Mouse (Mus musculus): ENCODE results near the gene Gm5129. TPM values are rescaled to one million over a fixed set of nuclear protein-coding genes. Genes with fewer than 3 reads are reported as not detected.

Gene Gm5129
- polyA plus RNA-seq, 1 experiment, result not detected

DNA sequence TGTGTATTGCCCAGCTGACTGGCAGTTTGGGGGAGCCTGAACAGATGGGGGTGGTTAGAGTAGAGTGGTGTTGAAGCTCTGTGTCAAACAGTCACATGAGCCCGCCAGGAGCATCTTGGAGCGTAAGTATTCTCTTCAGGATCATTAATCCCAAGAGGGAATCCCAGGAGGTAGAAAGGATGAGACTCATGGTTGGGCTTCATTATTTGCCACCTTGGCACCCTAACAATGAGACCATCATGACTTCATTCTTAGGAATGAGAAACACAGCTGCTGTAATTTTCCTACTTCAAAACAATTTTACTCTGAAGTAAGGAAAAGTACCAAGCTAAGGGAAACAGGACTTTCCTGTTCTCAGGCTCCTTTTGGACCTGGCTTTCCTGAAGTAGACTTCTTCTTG is 10.4 kb downstream of the Gm5129 start:
- Histone ChIP-seq H3K4me1 (ENCODE audit: control insufficient read depth, insufficient read depth, low read length) (no peaks in the 10 kb centered on the region), H3K36me3 (ENCODE audit: control insufficient read depth, insufficient read depth, low read length) (no peaks in the 10 kb centered on the region), H3K27me3 (replicated peaks; ENCODE audit: control insufficient read depth, insufficient read depth, low read length) (no peaks in the 10 kb centered on the region), H3K27ac (ENCODE audit: insufficient read depth, low read depth, low read length) (peak overlapping the region; percentile 30; the same call in 1 of the 2 replicates), H3K4me3 (ENCODE audit: insufficient read depth, low read depth, low read length) (no peak overlapping the region)
- DNase-seq, result no peak
- WGBS, result 42% methylated on average over 2 of the region's 2 CpGs
- TF ChIP-seq POLR2A (IDR thresholded peaks at IDR 0.05; ENCODE audit: low read depth, low read length) (no peak), CTCF (conservative IDR thresholded peaks at IDR 0.05; ENCODE audit: insufficient read depth, insufficient read length, low read depth, low read length) (no peak)

DNA sequence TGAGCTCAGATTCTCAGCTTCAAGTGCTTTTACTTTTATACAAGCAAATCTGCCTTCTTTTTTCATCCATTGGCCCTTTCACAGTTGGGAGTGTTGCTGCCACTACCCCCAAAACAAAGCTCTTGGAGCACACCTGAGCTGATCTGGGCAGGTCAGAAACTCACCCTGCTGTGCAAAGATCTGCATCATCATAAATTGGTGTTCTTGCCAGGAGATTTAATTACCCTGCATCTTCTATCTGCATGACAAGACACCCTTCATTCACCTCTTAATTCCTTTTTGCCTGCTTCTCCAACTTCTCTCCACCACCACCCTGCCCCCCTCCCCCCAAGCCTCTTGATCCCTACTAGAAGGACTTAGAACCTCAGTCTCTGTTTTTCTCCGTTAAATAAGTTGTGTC is 14.6 kb downstream of the Gm5129 start:
- DNase-seq, result no peak
- no peaks in the 10 kb centered on the region for H3K27me3 ChIP-seq (replicated peaks; ENCODE audit: control insufficient read depth, insufficient read depth, low read length)
- no peak overlapping the region for H3K4me3 ChIP-seq (ENCODE audit: insufficient read depth, low read depth, low read length)
- 28% methylated on average over 1 of the region's 1 CpGs for WGBS
- no peak for TF ChIP-seq CTCF (conservative IDR thresholded peaks at IDR 0.05; ENCODE audit: insufficient read depth, insufficient read length, low read depth, low read length)
- H3K27ac ChIP-seq (ENCODE audit: insufficient read depth, low read depth, low read length), result no peak overlapping the region
- no peaks in the 10 kb centered on the region for H3K36me3 ChIP-seq (ENCODE audit: control insufficient read depth, insufficient read depth, low read length)
- H3K4me1 ChIP-seq (ENCODE audit: control insufficient read depth, insufficient read depth, low read length), result no peaks in the 10 kb centered on the region

DNA sequence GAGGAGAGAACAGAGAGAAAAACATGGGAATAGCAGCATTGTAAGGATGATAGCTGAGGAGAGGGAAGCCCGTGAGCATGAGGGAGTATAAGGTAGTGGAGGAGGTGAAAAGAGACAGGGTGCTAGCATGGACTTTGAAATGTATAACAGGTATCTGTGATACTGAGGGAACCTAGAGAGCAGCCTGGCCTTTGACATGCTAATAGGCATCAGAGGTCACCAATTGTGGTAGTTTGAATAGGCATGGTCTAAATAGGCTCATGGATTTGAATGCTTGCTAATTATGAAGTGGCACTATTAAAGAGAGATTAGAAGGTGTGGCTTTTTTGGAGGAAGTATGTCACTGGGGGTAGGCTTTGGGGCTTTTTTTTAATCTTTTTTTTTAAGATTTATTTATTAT is 22.8 kb downstream of the Gm5129 start:
- no peaks in the 10 kb centered on the region for H3K27me3 ChIP-seq (replicated peaks; ENCODE audit: control insufficient read depth, insufficient read depth, low read length)
- H3K27ac ChIP-seq (ENCODE audit: insufficient read depth, low read depth, low read length), result no peak overlapping the region
- no peak for DNase-seq
- TF ChIP-seq POLR2A (IDR thresholded peaks at IDR 0.05; ENCODE audit: low read depth, low read length), result no peak
- no peak for TF ChIP-seq CTCF (conservative IDR thresholded peaks at IDR 0.05; ENCODE audit: insufficient read depth, insufficient read length, low read depth, low read length)
- H3K4me1 ChIP-seq (ENCODE audit: control insufficient read depth, insufficient read depth, low read length), result no peaks in the 10 kb centered on the region
- 61% methylated on average over 1 of the region's 1 CpGs for WGBS
- H3K4me3 ChIP-seq (ENCODE audit: insufficient read depth, low read depth, low read length), result no peak overlapping the region
- H3K36me3 ChIP-seq (ENCODE audit: control insufficient read depth, insufficient read depth, low read length), result no peaks in the 10 kb centered on the region

DNA sequence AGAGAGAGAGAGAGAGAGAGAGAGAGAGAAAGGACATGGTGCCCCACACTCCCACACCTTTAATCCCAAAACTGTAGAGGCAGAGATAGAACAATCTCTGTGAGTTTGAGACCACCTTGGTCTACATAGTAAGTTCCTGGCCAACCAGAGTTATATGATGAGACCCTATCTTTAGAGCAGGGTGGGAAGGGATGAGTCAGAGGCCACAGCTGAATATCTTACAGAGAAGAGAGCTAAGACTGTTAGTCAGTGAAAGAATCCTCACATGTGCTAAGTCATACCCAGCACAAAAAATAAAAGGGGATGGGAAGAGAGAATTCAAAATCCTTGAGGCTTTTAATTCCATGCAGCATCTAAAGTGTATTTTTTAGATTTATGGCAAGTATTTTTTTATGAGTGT is 24.1 kb downstream of the Gm5129 start:
- TF ChIP-seq CTCF (conservative IDR thresholded peaks at IDR 0.05; ENCODE audit: insufficient read depth, insufficient read length, low read depth, low read length) (no peak), POLR2A (IDR thresholded peaks at IDR 0.05; ENCODE audit: low read depth, low read length) (no peak)
- Histone ChIP-seq H3K36me3 (ENCODE audit: control insufficient read depth, insufficient read depth, low read length) (no peaks in the 10 kb centered on the region), H3K4me1 (ENCODE audit: control insufficient read depth, insufficient read depth, low read length) (no peaks in the 10 kb centered on the region), H3K27me3 (replicated peaks; ENCODE audit: control insufficient read depth, insufficient read depth, low read length) (no peaks in the 10 kb centered on the region), H3K4me3 (ENCODE audit: insufficient read depth, low read depth, low read length) (no peak overlapping the region), H3K27ac (ENCODE audit: insufficient read depth, low read depth, low read length) (no peak overlapping the region)
- DNase-seq, result no peak

DNA sequence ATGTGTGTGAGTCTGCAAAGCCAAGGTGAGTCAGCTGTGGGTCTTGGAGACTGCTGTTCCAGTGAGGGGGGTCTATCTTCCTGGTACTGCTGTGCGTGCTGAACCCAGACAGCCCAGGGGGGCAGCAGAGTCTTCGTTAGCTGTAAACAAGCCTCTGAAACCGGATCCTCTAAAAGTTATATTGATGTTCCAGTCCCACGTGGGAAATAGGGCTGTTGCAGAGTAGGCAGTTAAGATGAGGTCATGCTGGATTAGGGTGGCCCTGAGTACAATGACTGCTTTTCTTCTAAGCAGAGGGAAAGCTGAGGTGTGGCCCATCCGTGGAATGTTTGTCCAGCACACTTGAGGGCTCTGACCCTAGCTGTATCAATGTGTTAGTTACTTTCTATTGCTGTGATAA is 27.5 kb downstream of the Gm5129 start:
- Histone ChIP-seq H3K27ac (ENCODE audit: insufficient read depth, low read depth, low read length) (no peak overlapping the region), H3K4me1 (ENCODE audit: control insufficient read depth, insufficient read depth, low read length) (no peaks in the 10 kb centered on the region), H3K4me3 (ENCODE audit: insufficient read depth, low read depth, low read length) (no peak overlapping the region), H3K36me3 (ENCODE audit: control insufficient read depth, insufficient read depth, low read length) (no peaks in the 10 kb centered on the region), H3K27me3 (replicated peaks; ENCODE audit: control insufficient read depth, insufficient read depth, low read length) (no peaks in the 10 kb centered on the region)
- 14% methylated on average over 5 of the region's 5 CpGs for WGBS
- no peak for TF ChIP-seq CTCF (conservative IDR thresholded peaks at IDR 0.05; ENCODE audit: insufficient read depth, insufficient read length, low read depth, low read length)
- no peak for TF ChIP-seq POLR2A (IDR thresholded peaks at IDR 0.05; ENCODE audit: low read depth, low read length)
- DNase-seq, result no peak

DNA sequence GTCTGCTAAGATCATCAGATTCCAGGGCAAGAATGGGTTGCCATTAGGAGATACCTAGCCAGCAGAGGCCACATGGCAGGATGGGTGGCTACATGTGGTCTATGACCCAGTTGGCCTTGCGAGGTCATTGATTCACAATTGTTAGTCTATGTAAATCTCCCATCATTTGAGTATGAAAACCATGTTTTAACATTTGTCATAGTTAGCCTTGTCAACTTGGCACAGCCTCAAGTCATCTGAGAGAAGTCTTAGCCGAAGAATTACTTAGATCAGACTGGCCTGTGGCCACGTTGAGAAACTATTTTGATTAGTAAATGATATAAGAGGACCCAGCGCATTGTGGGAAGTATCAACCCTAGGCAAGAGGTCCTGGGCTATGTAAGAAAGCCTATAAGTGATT is 28.5 kb downstream of the Gm5129 start:
- Histone ChIP-seq H3K36me3 (ENCODE audit: control insufficient read depth, insufficient read depth, low read length) (no peaks in the 10 kb centered on the region), H3K4me3 (ENCODE audit: insufficient read depth, low read depth, low read length) (no peak overlapping the region), H3K4me1 (ENCODE audit: control insufficient read depth, insufficient read depth, low read length) (no peaks in the 10 kb centered on the region), H3K27ac (ENCODE audit: insufficient read depth, low read depth, low read length) (no peak overlapping the region), H3K27me3 (replicated peaks; ENCODE audit: control insufficient read depth, insufficient read depth, low read length) (no peaks in the 10 kb centered on the region)
- no peak for DNase-seq
- no peak for TF ChIP-seq POLR2A (IDR thresholded peaks at IDR 0.05; ENCODE audit: low read depth, low read length)
- no peak for TF ChIP-seq CTCF (conservative IDR thresholded peaks at IDR 0.05; ENCODE audit: insufficient read depth, insufficient read length, low read depth, low read length)
- 77% methylated on average over 4 of the region's 4 CpGs for WGBS

DNA sequence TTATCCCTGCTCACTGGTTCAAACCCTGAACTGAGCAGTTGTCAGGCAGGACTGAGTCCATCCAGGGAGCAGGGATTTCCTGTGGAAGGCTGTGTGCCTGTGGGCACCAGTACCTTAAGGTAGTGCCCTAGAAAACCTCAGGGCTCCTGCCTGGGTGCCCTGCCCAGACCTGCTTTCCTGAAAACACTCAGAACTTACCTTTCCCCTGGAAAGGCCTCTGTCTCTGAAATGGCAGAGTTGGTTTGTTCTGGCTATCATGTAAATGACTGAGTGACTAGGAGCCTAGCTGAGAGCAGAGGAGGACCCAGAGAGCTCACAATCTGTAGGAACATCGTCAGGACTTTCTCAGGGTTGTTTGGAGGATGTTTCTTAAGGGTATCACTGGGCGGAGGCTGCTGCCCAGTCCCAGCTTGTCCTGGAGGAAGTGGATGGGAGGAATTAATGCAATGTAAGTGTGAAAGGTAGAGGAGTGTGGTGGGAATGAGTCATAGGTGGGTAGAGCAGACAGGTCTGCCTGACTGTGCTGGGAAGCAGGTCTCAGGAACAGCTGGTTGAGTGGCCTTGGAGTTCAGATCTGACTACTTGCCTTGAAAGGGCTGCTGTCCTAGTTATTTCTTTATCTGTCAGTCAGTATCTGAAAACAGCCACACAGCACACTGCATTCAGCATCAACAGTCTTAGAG is 36.1 kb downstream of the Gm5129 start:
- Histone ChIP-seq H3K4me1 (ENCODE audit: control insufficient read depth, insufficient read depth, low read length) (no peaks in the 10 kb centered on the region), H3K27ac (ENCODE audit: insufficient read depth, low read depth, low read length) (no peak overlapping the region)

More for the DNA sequence above, 36.1 kb downstream of the Gm5129 start:
- H3K27me3 ChIP-seq (replicated peaks; ENCODE audit: control insufficient read depth, insufficient read depth, low read length), result no peaks in the 10 kb centered on the region
- TF ChIP-seq POLR2A (IDR thresholded peaks at IDR 0.05; ENCODE audit: low read depth, low read length) (no peak), CTCF (conservative IDR thresholded peaks at IDR 0.05; ENCODE audit: insufficient read depth, insufficient read length, low read depth, low read length) (no peak)
- no peak overlapping the region for H3K4me3 ChIP-seq (ENCODE audit: insufficient read depth, low read depth, low read length)
- DNase-seq, result no peak
- 83% methylated on average over 2 of the region's 2 CpGs for WGBS
- H3K36me3 ChIP-seq (ENCODE audit: control insufficient read depth, insufficient read depth, low read length), result no peaks in the 10 kb centered on the region
